Mouse (Mus musculus): ENCODE data around the gene Tmem18. TPM values are rescaled to one million over a fixed set of nuclear protein-coding genes. Genes with fewer than 3 reads are reported as not detected.

The Tmem18 gene
- polyA plus RNA-seq, 1 experiment, result 5.9 TPM

DNA sequence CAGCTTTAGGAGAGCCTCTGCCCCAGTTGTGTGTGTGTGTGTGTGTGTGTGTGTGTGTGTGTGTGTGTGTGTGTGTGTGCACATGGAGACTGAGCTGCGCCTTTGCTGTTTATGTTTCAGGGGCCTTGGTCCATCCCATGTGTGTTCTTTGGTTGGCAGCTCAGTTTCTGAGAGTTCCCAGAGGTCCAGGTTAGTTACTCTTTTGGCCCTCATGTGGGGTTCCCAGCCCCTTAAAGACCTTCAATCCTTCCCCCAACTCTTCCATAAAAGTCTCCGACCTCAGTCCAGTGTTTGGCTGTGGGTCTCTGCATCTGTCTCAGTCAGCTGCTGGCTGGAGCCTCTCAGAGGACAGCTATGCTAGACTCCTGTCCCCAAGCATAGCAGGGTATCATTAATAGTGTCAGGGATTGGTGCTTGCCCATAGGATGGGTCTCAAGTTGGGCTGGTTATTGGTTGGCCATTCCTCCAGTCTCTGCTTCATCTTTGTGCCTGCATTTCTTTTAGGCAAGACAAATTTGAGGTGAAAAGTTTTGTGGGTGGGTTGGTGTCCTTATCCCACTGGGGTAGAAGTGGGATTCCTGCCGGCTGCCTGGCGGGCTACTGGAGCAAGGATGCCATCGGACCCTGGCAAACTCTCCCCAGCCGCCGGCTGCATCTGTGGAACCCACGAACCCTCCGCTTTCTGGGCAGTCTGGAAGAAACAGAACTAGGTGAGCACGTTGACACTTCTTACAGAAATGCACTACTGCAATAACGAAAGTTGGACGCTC is 455 bp upstream of the Tmem18 start:
- Histone ChIP-seq H3K36me3 (ENCODE audit: control insufficient read depth, insufficient read depth, low read length) (peaks cover 3% of the 10 kb centered on the region), H3K27ac (ENCODE audit: insufficient read depth, low read length) (peak overlapping the region; percentile 47), H3K27me3 (ENCODE audit: control insufficient read depth, insufficient read depth, low read length) (no peaks in the 10 kb centered on the region), H3K4me3 (ENCODE audit: extremely low read depth, insufficient read depth, insufficient read length) (peak overlapping the region; percentile 76), H3K4me1 (ENCODE audit: control insufficient read depth, insufficient read depth, insufficient read length) (peaks cover 6% of the 10 kb centered on the region; the same call in 1 of the 2 replicates)
- TF ChIP-seq POLR2A (IDR thresholded peaks at IDR 0.05; ENCODE audit: low read depth, low read length) (no peak), CTCF (IDR thresholded peaks at IDR 0.05; ENCODE audit: extremely low read depth, insufficient read depth, insufficient read length, insufficient replicate concordance) (no peak)
- WGBS, result 14% methylated on average over 12 of the region's 12 CpGs
- no peak for DNase-seq (ENCODE audit: low read depth in 1 of 2, low spot score in 2 of 2)

- WGBS, result 16% methylated on average over 6 of the region's 6 CpGs
- no peak for DNase-seq (ENCODE audit: low read depth in 1 of 2, low spot score in 2 of 2)
- Histone ChIP-seq H3K27me3 (ENCODE audit: control insufficient read depth, insufficient read depth, low read length) (no peaks in the 10 kb centered on the region), H3K27ac (ENCODE audit: insufficient read depth, low read length) (no peak overlapping the region), H3K4me3 (ENCODE audit: extremely low read depth, insufficient read depth, insufficient read length) (peak overlapping the region; percentile 76), H3K36me3 (ENCODE audit: control insufficient read depth, insufficient read depth, low read length) (peaks cover 5% of the 10 kb centered on the region), H3K4me1 (ENCODE audit: control insufficient read depth, insufficient read depth, insufficient read length) (peaks cover 6% of the 10 kb centered on the region; the same call in 1 of the 2 replicates)
- TF ChIP-seq POLR2A (IDR thresholded peaks at IDR 0.05; ENCODE audit: low read depth, low read length) (no peak), CTCF (IDR thresholded peaks at IDR 0.05; ENCODE audit: extremely low read depth, insufficient read depth, insufficient read length, insufficient replicate concordance) (no peak)
Measured at GRCm38 (mm10) chr12:30584863-30585262, 637 bp downstream of the Tmem18 start.

DNA sequence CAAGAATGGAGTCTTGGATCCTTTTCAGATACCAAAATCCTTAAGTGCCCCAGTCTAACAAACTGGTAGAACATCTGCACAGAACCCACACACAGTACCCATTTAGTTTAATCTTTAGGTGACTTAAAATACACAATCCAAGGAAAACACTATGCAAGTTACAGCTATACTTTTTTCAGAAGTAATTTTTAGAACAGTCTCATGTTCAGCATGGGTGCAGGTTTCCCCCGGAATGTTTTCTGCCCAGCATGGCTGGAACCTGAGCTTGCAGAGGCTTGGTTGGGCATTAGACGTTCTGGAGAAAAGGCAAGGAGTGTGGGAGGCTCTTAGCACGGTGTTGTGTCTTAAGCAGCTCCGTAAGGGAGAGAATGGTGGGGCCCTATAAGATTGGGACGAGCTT is 7.6 kb downstream of the Tmem18 start:
- no peaks in the 10 kb centered on the region for H3K4me1 ChIP-seq (ENCODE audit: control insufficient read depth, insufficient read depth, insufficient read length)
- H3K36me3 ChIP-seq (ENCODE audit: control insufficient read depth, insufficient read depth, low read length), result peaks cover 5% of the 10 kb centered on the region
- WGBS, result 94% methylated on average over 5 of the region's 5 CpGs

GRCm38 (mm10) chr12:30596818-30597407 is 12.7 kb downstream of the Tmem18 start:
- no peak for DNase-seq (ENCODE audit: low read depth in 1 of 2, low spot score in 2 of 2)

More for the DNA sequence above, 7.6 kb downstream of the Tmem18 start:
- Histone ChIP-seq H3K4me3 (ENCODE audit: extremely low read depth, insufficient read depth, insufficient read length) (no peak overlapping the region), H3K27ac (ENCODE audit: insufficient read depth, low read length) (no peak overlapping the region), H3K27me3 (ENCODE audit: control insufficient read depth, insufficient read depth, low read length) (no peaks in the 10 kb centered on the region)
- DNase-seq (ENCODE audit: low read depth in 1 of 2, low spot score in 2 of 2), result no peak
- TF ChIP-seq CTCF (IDR thresholded peaks at IDR 0.05; ENCODE audit: extremely low read depth, insufficient read depth, insufficient read length, insufficient replicate concordance) (no peak), POLR2A (IDR thresholded peaks at IDR 0.05; ENCODE audit: low read depth, low read length) (no peak)

DNA sequence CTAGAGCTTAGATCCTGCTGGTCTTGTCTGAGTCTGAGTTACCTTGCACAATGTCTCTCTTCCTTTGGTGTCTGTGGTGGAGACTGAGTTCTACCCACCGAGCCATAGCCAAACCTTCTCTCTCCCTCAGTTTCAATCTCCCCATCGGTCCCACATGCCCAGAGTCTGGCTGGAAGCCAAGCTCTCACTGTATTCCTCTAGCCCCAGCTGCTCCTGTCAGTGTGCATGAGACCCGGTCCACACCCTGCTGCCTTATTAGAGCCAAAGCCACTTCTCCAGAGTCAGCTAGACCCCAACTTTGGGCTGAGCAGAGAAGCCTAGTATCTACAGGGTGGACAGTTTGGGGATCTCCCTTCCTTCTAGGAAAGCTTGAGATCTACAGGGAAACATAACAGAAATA is 14.7 kb downstream of the Tmem18 start:
- H3K36me3 ChIP-seq (ENCODE audit: control insufficient read depth, insufficient read depth, low read length), result no peaks in the 10 kb centered on the region
- DNase-seq (ENCODE audit: low read depth in 1 of 2, low spot score in 2 of 2), result no peak
- no peak overlapping the region for H3K4me3 ChIP-seq (ENCODE audit: extremely low read depth, insufficient read depth, insufficient read length)
- WGBS, result 57% methylated on average over 3 of the region's 3 CpGs
- no peaks in the 10 kb centered on the region for H3K4me1 ChIP-seq (ENCODE audit: control insufficient read depth, insufficient read depth, insufficient read length)
- H3K27ac ChIP-seq (ENCODE audit: insufficient read depth, low read length), result no peak overlapping the region
- H3K27me3 ChIP-seq (ENCODE audit: control insufficient read depth, insufficient read depth, low read length), result no peaks in the 10 kb centered on the region
- no peak for TF ChIP-seq POLR2A (IDR thresholded peaks at IDR 0.05; ENCODE audit: low read depth, low read length)
- TF ChIP-seq CTCF (IDR thresholded peaks at IDR 0.05; ENCODE audit: extremely low read depth, insufficient read depth, insufficient read length, insufficient replicate concordance), result no peak

More at GRCm38 (mm10) chr12:30596818-30597407, 12.7 kb downstream of the Tmem18 start:
- 46% methylated on average over 8 of the region's 8 CpGs for WGBS
- Histone ChIP-seq H3K4me3 (ENCODE audit: extremely low read depth, insufficient read depth, insufficient read length) (no peak overlapping the region), H3K27me3 (ENCODE audit: control insufficient read depth, insufficient read depth, low read length) (no peaks in the 10 kb centered on the region), H3K27ac (ENCODE audit: insufficient read depth, low read length) (no peak overlapping the region), H3K4me1 (ENCODE audit: control insufficient read depth, insufficient read depth, insufficient read length) (no peaks in the 10 kb centered on the region), H3K36me3 (ENCODE audit: control insufficient read depth, insufficient read depth, low read length) (no peaks in the 10 kb centered on the region)
- TF ChIP-seq CTCF (IDR thresholded peaks at IDR 0.05; ENCODE audit: extremely low read depth, insufficient read depth, insufficient read length, insufficient replicate concordance) (peak; percentile 43; the same call in 1 of the 2 replicates), POLR2A (IDR thresholded peaks at IDR 0.05; ENCODE audit: low read depth, low read length) (no peak)

DNA sequence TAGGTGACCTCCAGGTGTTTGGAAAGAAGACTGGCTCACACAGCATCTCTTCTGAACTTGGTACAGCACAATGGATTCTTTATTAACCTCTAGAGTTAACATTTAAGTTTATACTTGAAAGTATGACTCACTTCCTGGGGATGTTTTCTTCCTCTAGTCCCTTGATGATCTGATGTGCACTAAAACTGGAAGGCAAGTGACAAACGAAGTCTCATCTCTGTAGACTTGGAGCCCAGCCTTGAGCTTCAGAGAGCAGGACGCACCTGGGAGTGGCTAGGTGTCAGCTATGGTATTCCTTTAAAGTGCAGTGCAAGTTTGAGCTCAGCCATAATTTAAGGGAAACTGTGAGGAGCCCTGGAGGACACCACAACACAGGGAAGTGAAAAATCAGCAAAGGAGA is 15.2 kb downstream of the Tmem18 start:
- no peak overlapping the region for H3K27ac ChIP-seq (ENCODE audit: insufficient read depth, low read length)
- no peaks in the 10 kb centered on the region for H3K4me1 ChIP-seq (ENCODE audit: control insufficient read depth, insufficient read depth, insufficient read length)
- WGBS, result 57% methylated on average over 2 of the region's 2 CpGs
- no peaks in the 10 kb centered on the region for H3K27me3 ChIP-seq (ENCODE audit: control insufficient read depth, insufficient read depth, low read length)
- no peak overlapping the region for H3K4me3 ChIP-seq (ENCODE audit: extremely low read depth, insufficient read depth, insufficient read length)
- H3K36me3 ChIP-seq (ENCODE audit: control insufficient read depth, insufficient read depth, low read length), result no peaks in the 10 kb centered on the region
- TF ChIP-seq POLR2A (IDR thresholded peaks at IDR 0.05; ENCODE audit: low read depth, low read length) (no peak), CTCF (IDR thresholded peaks at IDR 0.05; ENCODE audit: extremely low read depth, insufficient read depth, insufficient read length, insufficient replicate concordance) (no peak)
- DNase-seq (ENCODE audit: low read depth in 1 of 2, low spot score in 2 of 2), result no peak

DNA sequence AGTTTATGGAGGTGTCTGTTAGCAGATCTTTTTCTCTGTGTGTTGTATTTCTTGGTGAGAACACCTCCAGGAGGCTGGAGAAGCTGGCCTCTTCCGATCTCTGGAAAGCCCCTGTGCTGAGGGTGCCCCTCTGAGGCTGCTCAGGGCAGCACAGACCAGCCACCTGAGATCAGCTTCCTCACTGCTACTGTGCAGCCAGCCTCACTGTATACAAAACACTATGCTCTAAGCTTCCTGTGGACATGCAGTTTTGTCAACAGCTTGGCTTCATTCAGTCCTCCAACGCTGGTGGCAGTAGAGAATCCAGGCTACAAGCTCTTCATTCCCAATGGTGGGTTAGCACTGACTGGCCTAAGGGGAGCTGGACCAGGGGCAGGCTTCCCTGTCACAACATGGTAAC is 15.8 kb downstream of the Tmem18 start:
- no peaks in the 10 kb centered on the region for H3K4me1 ChIP-seq (ENCODE audit: control insufficient read depth, insufficient read depth, insufficient read length)

More for the DNA sequence above, 15.8 kb downstream of the Tmem18 start:
- Histone ChIP-seq H3K27ac (ENCODE audit: insufficient read depth, low read length) (no peak overlapping the region), H3K36me3 (ENCODE audit: control insufficient read depth, insufficient read depth, low read length) (no peaks in the 10 kb centered on the region), H3K4me3 (ENCODE audit: extremely low read depth, insufficient read depth, insufficient read length) (no peak overlapping the region), H3K27me3 (ENCODE audit: control insufficient read depth, insufficient read depth, low read length) (no peaks in the 10 kb centered on the region)
- TF ChIP-seq POLR2A (IDR thresholded peaks at IDR 0.05; ENCODE audit: low read depth, low read length) (no peak), CTCF (IDR thresholded peaks at IDR 0.05; ENCODE audit: extremely low read depth, insufficient read depth, insufficient read length, insufficient replicate concordance) (no peak)
- DNase-seq (ENCODE audit: low read depth in 1 of 2, low spot score in 2 of 2), result no peak
- WGBS, result 68% methylated on average over 2 of the region's 2 CpGs
